Mouse (Mus musculus) gastrocnemius, postnatal 14 days (tissue): Measurements from ENCODE around the gene Bsdc1. TPM values are rescaled to one million over a fixed set of nuclear protein-coding genes. Genes with fewer than 3 reads are reported as not detected.
A peak's percentile ranks its signal among the peaks of the same experiment; 100 is the strongest.
"Not testable (repeated sequence)": the region's sequence is repeated elsewhere in the genome, so short reads cannot be mapped to it uniquely, and the experiment has no call there.

Source experiments
- DNase-seq: peaks from one replicate; pipeline ENCODE4 v3.0.0; 2021; ENCODE audit warnings: mixed read lengths
- intact Hi-C: fragments of 180-260 bp; cut with DNase I; formaldehyde crosslinking; loops from one replicate; pipeline ENCODE4 v1.15.1; 2025; ENCODE audit warnings: low total_unique reads
- long read RNA-seq, 2 experiments: library from polyadenylated mRNA; stranded (forward); transcript quantifications; one replicate each; pipeline ENCODE4 v2.0.0; 2021
- total RNA-seq, 2 experiments: library from RNA; stranded (reverse); gene quantifications; 2 replicates each; pipeline ENCODE4 v1.2.3; 2021

Gene Bsdc1
- total RNA-seq: 10 to 100 TPM; 22.2 to 32.6 TPM
- long read RNA-seq, experiment 1, transcript Bsdc1-201 (11 exons, 2,823 nt): major isoform, 12 of 21 reads
- long read RNA-seq, experiment 1, partial matches to known transcripts: 7 of 21 reads
- long read RNA-seq, experiment 1, other reads (novel, unspliced or antisense): 2 of 21 reads
- long read RNA-seq, experiment 2, transcript Bsdc1-201 (11 exons, 2,823 nt): major isoform, 27 of 38 reads
- long read RNA-seq, experiment 2, partial matches to known transcripts: 5 of 38 reads
- long read RNA-seq, experiment 2, other reads (novel, unspliced or antisense): 6 of 38 reads

DNA sequence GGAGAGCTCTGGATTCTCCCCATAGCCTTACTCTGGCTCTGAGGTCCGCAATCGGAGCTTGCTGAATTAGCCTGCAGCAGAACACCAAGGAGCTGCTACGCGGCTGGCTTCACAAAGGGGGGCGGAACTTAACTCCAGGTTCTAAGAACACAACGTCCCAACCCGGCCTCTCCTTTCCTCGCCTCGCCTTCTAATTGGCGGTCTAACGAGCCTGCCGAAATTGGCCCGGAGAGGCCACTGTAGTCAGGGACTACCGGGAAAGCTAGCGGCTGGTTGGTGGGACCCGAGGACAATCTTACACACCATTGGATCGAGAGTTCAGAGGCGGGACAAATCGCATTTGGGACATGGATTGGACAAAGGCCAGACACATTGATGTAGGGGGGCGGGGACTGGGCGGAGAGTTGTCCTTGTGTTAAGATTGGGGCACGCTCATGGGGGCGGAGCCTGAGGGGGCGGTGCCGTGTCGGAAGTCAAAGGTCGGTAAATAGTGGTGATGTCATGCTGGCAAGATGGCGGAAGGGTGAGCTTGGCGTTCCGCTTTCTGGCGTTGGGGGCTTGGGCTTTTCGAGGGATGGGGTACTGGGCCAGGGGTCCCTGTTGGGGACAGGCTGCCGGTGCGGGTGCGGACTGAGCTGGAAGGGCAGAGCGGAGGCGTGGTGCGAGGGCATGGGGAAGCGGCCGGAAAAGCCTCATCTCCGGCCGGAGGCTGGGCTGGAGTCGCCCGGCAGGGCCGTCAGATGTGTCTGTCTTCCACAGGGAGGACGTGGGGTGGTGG lies at the start of gene Bsdc1:
Gene Bsdc1, plus strand, starts transcription at position 399 of the 778 bp plus-strand sequence.
- intact Hi-C loops: no loop called here
- DNase-seq: peak; percentile 99

DNA sequence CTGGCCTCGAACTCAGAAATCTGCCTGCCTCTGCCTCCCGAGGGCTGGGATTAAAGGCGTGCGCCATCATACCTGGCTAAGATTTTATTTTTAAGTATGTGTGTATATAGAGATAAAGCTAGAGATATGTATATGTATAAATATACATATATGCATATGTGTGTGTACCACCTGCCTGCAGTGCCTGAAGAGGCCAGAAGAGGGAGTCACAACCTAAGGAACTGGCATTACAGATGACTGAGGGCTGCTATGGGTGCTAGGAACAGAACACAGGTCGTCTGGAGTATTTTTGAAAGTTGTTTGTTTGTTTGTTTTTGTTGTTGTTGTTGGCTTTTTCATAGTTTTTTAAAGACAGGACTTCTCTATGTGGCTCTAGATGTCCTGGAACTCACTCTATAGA lies 45.5 kb upstream of the Bsdc1 start:
- intact Hi-C loops: no loop called here
- DNase-seq: no peak

DNA sequence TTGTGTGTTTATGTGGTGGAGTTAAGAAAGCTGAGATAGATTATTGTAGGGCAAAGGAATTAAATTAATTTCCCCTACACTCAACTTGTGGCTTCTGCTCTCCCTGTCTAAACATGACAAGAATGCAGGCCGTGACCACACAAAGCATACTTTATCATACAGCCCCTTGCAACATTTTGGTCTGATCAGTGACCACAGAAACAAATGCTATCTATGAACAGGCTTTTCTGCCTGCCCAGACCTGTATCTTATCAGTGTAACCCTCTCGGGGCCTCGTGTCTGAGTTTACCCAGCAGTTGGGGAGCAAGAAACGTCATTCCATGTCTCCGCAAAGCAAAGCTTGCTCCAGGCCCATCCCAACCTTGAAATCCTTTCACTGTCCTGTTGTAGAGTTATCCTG lies 44.9 kb upstream of the Bsdc1 start:
- no peak for DNase-seq

DNA sequence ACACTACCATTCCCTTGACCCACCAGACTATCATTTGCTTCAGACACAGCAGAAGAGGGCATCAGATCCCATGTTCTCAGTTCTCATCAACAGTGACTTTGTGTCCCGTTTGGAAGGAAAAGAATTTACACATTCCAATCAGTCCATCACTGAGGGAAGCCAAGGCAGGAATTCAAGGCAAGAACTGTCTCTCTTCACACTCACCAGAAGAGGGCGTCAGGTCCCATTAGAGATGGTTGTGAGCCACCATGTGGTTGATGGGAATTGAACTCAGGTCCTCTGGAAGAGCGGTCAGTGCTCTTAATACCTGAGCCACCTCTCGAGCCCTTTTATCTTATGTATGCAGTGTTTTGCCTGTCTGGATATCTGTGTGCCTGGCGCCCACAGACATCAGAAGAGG lies 43.1 kb upstream of the Bsdc1 start:
- intact Hi-C loops: no loop called here
- no peak for DNase-seq

More for the DNA sequence above, 44.9 kb upstream of the Bsdc1 start:
- intact Hi-C loops: no loop called here

DNA sequence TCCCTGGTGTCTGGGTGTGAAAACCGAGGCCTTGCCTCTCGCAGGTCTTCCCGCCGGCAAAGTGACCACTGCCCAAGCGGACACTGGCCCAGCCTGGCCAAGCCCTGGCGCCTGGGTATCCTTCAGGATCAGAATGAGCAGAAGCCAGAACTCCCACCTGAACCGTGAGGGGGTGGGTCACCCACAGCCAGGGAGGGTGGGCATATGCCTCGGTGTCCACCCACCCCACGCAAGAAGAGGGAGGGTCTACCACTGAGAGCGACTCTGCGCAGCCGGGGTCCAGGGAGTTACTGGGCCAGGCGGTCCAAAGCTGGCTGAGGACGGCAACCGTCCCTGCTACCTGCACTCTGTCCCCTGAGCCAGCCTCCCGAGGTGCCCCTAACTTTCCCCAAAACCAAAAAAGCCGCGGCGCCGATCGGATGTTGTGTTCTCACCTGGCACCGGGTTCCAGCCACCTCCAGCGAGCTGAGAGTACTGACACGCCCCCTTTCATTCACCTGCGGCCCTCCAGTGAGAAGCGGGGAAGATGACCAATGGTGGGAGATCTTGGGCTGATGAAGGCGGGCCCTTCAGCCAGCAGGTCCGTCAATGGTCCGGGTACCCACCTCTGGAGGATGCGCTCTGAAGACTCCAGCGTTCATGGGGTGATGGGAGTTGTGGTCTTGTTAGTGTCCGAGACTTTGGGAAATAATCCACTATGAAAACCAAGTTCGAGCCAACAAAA lies 20.9 kb upstream of the Bsdc1 start, which contains the start of gene Zbtb8b:
Gene Zbtb8b, minus strand, starts transcription at position 514 of the 724 bp plus-strand sequence.
- DNase-seq: no peak
- intact Hi-C loops: loop anchor here (10.0 kb wide), 1 partner anchor 216 kb away; no protein-coding TSS in a partner anchor

DNA sequence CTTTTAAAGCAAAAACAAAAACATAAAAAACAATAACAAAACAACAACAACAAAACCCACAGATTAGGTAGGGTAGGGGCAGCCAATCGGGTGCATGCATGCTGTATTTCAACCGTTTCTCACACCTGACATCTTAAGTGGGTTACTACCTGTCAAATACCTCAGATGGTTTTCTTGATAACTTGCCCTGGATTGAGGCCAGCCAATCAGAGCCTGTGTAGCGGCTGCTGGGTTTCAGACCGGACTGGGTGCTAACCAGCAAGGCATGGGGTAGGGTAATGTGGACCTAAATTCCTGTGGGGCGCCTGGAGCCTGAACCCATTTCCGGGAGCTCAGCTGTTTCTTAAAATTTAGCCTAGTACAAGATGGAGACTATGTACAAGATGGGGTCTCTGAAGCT lies 20.2 kb upstream of the Bsdc1 start:
- intact Hi-C loops: loop anchor here (10.0 kb wide), 1 partner anchor 216 kb away; no protein-coding TSS in a partner anchor
- no peak for DNase-seq

- DNase-seq: no peak
- intact Hi-C loops: loop anchor here (10.0 kb wide), 1 partner anchor 223 kb away; no protein-coding TSS in a partner anchor
These were observed 14.0 kb upstream of the Bsdc1 start for GRCm38 (mm10) chr4:129447360-129447759.

DNA sequence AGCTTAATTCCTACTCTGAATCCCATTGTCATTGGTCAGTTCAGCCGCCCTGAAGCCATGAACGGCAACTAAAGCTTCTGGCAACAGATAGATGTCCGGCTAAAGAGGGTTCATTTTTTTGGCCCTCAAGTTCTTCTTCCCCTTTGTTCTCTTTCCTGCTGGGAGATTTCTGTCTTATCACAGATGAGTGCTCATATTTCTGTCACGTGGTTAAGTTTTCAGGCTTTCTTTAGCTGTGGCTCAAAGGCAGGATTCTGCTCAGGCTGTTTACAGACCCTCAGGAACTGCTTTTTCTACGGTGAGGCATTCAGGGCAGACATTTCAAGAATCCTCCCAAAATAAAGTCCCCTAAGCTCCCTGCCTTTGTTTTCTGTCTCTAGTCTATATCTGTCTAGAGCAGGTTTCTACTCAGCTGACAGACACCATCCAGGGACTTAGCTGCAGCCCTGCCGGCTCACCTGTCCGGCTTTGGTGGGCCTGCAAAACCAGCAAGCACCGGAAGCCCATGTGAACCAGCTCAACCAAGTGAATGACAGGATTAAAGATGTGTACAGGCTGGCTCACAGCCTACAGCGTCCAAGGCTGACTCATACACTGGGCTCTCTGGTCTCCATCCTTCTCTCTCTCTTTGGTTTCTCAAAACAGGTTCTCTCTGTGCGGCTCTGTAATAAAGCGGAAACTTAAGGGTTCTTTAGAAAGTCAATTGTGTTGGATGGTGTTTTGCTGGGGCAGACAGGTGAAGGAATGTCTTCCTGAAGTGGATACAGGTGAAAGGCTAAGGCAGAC lies 13.4 kb upstream of the Bsdc1 start:
- intact Hi-C loops: loop anchor here (10.0 kb wide), 1 partner anchor 223 kb away; no protein-coding TSS in a partner anchor
- no peak for DNase-seq

- intact Hi-C loops: loop anchor here (10.0 kb wide), 1 partner anchor 224 kb away; no protein-coding TSS in a partner anchor
- no peak for DNase-seq
These were observed 12.7 kb upstream of the Bsdc1 start for GRCm38 (mm10) chr4:129448713-129449112.

- intact Hi-C loops: no loop called here
These were observed 10.5 kb upstream of the Bsdc1 start for GRCm38 (mm10) chr4:129450851-129451250.

GRCm38 (mm10) chr4:129451471-129452169 lies 9.8 kb upstream of the Bsdc1 start:
- intact Hi-C loops: no loop called here

More at GRCm38 (mm10) chr4:129450851-129451250, 10.5 kb upstream of the Bsdc1 start:
- DNase-seq: no peak

DNA sequence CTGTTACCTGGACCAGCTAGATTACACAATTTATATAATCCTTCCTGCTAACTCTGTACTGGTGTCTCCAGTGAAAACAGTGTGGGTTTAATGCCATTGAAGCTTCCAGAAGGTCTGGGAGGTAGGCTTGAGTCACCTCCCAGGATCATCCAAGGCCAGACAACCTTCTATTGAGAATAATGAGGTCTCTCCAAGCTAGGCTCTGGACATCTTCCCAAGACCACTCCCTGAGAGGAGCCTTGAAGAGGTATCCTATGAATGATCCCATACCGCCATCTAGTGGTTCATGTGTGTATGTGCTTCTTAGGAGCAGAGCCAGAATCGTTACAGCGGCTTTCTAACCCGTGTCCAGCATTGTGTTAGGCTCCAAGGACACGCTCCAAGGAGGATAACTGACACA lies 6.1 kb upstream of the Bsdc1 start:
- peak; percentile 35 for DNase-seq
- intact Hi-C loops: no loop called here

More at GRCm38 (mm10) chr4:129451471-129452169, 9.8 kb upstream of the Bsdc1 start:
- DNase-seq: no peak

- no peak for DNase-seq
- intact Hi-C loops: loop anchor here (2.0 kb wide), 1 partner anchor 105 kb away; no protein-coding TSS in a partner anchor
These were observed 5.3 kb upstream of the Bsdc1 start for GRCm38 (mm10) chr4:129456126-129456525.

DNA sequence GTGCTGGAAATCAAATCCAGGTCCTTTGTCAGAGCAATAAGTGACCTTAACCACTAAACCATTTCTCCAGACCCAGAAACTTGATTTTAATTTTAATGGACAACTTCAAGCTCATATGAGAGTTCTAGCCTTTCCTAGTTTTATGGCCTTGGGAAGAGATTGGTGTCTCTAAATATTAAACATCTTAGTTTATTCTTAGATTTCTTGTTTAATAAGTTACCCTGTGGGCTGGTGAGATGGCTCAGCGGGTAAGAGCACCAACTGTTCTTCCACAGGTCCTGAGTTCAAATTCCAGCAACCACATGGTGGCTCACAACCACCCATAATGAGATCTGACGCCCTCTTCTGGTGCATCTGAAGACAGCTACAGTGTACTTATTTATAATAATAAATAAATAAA lies 4.1 kb upstream of the Bsdc1 start:
- intact Hi-C loops: loop anchor here (2.0 kb wide), 1 partner anchor 107 kb away; no protein-coding TSS in a partner anchor
- DNase-seq: not testable (repeated sequence)

DNA sequence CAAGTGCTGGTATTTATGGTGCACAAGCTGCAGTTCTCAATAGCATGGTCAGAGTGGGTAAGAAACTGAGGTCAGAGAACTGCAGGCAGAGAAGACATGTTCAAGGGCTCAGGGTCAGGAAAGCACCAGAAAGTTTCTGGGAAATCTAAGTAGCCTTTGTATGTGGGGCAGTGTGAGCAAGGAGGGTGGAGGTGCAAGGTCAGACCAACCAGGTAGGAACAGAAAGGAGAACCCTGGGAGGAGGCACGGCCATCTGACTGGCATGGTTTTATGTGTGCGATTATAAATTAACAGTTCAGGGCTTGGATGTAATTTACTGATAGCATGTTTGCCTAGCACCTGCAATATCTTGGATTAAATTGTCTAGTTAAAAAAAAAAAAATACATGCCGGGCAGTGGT lies 1.7 kb upstream of the Bsdc1 start:
- intact Hi-C loops: no loop called here
- DNase-seq: no peak

DNA sequence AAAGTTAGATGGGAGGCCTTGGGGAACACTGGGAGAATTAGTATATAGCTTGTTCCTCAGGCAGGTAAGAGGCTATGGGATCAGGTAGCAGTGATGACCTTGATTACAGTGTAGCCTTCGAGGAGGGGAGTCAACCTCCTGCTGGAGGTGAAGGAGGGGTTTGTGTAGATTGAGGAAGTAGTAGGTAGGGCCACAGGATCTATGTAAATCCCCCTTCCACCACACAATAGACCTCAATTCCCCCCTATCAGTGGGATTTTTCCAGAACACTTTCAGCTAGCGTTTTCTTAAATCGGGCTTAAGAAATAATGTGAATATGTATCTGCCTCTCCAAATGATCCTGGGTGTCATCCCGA lies 576 bp upstream of the Bsdc1 start:
- DNase-seq: no peak
- intact Hi-C loops: no loop called here

- intact Hi-C loops: no loop called here
- no peak for DNase-seq
These were observed 737 bp downstream of the Bsdc1 start for GRCm38 (mm10) chr4:129462118-129462517.
